Mouse (Mus musculus) gastrocnemius, postnatal 4 days (tissue): ENCODE measurements at regions not wholly inside any gene's neighbourhood (a gene's known extent, or its start where the extent isn't known, plus 50 kb on each side); places are given as distances from the start of the nearest gene placed in this dataset.
A peak's percentile ranks its signal among the peaks of the same experiment; 100 is the strongest.

Source experiments
- DNase-seq, 2 experiments: peaks; one replicate each; pipeline ENCODE4 v3.0.0; 2021 to 2022; ENCODE audit warnings: low spot score in 2 of 2, mixed read lengths in 2 of 2

DNA sequence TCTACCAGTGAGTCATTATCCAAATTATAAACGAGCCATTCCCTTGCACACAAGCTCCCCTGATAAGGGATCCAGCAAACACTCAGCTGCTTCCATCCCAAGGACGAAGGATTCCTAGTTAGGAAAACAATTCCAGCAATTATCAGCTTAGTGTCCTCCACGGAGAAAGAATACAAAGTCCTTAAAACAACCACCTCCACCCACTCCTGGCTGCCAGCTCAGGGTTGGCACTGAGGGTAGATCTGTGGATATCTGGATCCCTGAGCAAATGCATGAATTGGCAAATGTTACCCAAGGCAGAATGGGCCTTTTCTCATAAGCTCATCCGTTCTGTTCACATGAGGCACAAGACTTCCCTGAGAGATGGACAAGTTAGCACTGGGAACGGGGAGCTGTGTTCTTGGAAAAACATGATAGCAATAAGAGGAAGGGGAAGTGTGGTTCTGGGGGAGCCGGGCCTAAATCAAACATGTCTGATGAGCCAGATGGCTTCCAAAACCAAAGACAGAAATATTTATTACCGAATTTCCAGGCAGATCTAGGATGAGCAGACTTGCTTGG, 368.1 kb upstream of the Runx1 start:
- DNase-seq, result no peak

- DNase-seq, result no peak
Measured at GRCm38 (mm10) chr16:93193263-93193662, 367.3 kb upstream of the Runx1 start.

DNA sequence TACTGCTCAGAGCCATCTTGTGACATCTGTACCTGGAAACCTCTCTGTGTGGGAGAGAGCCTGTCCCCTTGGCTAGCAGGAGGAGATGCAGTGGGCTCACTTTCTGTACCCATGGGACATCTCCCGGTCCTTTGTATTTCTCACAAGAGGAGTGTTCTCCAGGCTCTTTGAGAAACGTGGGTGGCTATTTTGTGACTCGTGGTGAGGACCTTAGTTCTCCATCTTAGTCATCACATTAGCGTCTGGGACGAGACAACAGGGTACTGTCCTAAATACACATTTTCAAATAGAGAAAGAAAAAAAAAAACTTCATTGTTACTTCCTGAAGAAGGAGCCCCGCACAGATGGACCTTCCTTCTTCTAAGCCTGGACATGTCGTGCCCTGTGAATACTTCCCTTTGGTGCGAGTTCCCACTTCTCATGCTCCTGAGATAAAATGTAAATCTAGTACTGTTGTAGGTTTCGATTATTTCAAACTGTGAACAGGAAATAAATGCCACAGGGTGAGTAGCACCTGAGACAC, 366.8 kb upstream of the Runx1 start:
- DNase-seq, result no peak

DNA sequence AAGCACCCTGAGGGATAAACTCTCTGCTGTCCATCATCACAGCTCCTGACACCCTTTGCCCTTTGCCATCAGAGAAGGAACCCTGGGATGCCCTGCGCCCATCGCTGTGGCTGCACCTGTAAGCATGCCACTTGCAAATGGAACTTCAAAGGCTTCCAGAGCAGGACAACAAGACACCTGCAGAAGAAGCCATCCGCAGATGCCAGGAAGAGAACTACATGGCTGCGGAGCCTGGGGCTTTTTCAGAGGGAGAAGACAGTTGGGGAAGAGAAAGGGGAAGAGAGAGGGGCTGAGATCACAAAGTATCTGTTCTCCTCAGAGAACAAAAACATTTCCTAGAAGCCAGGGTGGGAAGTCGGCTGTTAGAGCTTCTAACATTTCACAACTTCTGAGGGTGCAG, 365.2 kb upstream of the Runx1 start:
- no peak for DNase-seq

DNA sequence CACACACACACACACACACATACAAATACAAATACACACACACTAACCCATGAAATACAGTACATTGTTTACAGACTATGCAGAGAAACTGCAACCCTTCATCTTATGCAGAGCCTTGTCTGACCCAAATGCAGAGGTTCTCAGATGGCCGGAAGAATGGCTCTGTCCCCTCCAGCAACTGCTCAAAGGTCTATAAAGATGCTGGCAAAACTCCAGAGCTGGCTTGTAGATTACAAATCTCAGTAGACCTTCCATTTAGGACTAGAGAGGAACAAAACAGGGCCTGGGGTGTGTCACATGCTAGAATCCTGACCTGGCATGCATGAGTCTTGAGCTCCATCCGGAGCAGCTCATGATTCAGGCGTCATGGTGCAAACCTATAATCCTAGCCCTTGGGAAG, 364.4 kb upstream of the Runx1 start:
- DNase-seq, result no peak

DNA sequence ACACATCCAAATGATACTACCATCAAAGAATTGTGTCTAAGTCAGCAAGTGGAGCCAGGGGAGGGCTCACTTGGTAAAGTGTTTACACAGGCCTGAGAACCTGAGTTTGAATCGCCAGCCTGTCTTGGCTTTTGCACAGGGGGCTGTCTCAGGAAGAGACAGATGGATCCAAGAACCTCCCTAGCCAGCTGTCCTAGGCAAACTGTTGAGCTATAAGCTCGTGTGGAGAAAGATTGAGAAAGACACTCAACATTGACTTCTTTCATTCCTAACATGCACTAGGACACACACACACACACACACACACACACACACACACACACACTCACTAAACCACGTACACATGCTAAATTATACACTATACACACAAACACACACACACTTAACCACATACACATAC, 363.9 kb upstream of the Runx1 start:
- no peak for DNase-seq

DNA sequence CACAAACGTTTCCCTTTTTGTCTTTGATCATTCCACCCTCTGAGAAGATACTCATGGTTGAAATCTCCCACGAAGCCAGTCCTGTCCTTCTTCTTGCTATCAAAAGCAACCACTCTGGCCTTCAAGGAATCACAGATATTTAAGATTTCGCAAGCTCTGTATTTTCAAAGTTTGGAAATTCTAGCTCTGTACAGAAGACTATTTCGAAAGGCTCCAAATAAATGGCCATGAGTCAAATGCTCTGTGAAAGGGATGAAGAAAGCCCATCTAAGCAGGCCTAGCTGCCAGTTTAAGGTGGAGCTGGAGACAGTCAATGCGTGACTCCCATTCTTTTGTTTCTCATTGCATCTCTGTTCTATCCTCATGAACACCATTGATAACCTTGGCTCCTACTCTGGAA, 363.5 kb upstream of the Runx1 start:
- no peak for DNase-seq

DNA sequence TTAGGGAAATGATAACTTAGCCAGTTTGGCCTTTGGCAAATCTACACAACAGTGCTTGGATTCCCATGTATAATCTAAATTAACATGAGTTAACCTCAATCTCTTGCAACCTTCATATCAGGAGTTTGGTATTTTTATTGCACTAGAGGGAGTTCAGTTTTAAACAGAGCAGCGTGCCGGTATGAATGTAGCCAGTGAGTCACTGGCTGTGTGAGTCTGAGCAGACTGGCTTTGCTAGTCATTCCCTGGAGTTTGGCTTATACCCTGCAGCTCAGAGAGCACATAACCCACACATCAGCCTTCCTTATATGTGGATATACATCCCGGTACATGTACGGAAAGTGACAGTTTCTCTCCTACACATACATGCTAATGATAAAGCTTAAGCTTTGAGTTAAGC, 360.6 kb upstream of the Runx1 start:
- no peak for DNase-seq

GRCm38 (mm10) chr16:93182656-93183055, 356.7 kb upstream of the Runx1 start:
- no peak for DNase-seq

GRCm38 (mm10) chr16:93181497-93181896, 355.5 kb upstream of the Runx1 start:
- no peak for DNase-seq

- no peak for DNase-seq
Measured at GRCm38 (mm10) chr16:93180213-93180612, 354.3 kb upstream of the Runx1 start.

- no peak for DNase-seq
Measured at GRCm38 (mm10) chr16:93166667-93167066, 340.7 kb upstream of the Runx1 start.

- DNase-seq, result no peak
Measured at GRCm38 (mm10) chr16:93158526-93159226, 332.7 kb upstream of the Runx1 start.

- DNase-seq, result no peak
Measured at GRCm38 (mm10) chr16:93153545-93154329, 327.8 kb upstream of the Runx1 start.

GRCm38 (mm10) chr16:93152765-93153489, 327.0 kb upstream of the Runx1 start:
- DNase-seq, result peak in 1 of 2 experiments; percentile 17

- no peak for DNase-seq
Measured at GRCm38 (mm10) chr16:93152057-93152456, 326.1 kb upstream of the Runx1 start.

DNA sequence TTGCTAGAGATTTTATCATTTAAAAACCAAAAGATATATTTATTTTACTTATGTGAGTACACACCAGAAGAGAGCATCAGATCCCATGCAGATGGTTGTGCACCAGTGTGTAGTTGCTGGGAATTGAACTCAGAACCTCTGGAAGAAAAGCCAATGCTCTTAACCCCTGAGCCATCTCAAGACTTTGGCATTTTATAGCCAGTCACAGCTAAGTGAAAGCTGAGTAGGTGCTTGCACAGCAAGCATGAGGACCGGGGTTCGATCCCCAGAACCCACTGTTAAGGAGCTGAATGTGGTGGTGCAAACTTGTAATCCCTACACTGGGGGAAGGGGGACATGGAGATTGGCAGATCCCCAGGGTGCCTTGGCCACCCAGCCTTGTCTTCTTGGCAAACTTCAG, 325.7 kb upstream of the Runx1 start:
- no peak for DNase-seq

DNA sequence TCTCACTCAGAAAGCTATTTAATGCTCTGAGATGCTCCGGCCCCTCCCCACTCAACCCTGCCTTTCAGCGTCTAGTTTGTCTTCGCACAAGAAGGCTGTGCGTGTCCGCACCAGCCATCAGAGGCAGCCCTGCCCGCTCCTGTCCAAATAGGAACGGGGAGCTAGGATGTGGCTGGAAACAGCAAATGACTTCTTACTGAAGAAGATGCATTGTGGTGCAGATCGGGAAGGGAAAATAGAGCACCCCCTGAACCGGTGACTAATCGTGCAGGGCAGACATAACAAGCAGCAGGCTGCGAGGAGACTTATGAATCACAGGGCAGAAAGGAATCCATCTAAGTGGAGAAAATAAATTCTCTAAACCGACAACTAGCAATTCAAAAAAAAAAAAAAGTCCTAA, 324.5 kb upstream of the Runx1 start:
- DNase-seq, result no peak

GRCm38 (mm10) chr16:93147525-93148222, 321.7 kb upstream of the Runx1 start:
- DNase-seq, result no peak

GRCm38 (mm10) chr16:93146812-93147211, 320.9 kb upstream of the Runx1 start:
- no peak for DNase-seq

DNA sequence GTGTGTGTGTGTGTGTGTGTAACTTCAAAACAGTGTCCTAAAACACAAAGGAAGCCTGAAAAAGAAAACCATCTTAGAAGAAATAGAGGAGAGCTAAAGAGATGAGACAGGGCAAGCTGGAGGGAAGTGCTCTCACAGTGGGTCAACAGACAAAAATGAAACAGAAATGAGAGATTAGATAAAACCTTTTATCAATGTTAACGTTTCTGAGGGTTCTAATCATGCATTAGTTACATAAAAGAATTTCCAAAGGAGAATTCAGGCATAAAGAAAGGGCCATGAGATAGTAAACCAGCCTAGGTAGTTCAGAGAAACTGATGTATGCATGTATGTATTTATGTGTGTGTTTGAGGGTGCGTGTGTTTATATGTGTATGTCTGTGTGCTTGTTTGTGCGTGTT, 319.7 kb upstream of the Runx1 start:
- DNase-seq, result no peak
